Mouse (Mus musculus) megakaryocyte, embryonic 14.5 days (primary cell): ENCODE data around the gene Enox1.

ENCODE experiments used
- FLI1 ChIP-seq: IDR thresholded peaks from 2 replicates; pipeline ENCODE4 v1.6.1; 2012; ENCODE audit warnings: low read length, inconsistent platforms, mixed read lengths
- GATA1 ChIP-seq: IDR thresholded peaks from 3 replicates; pipeline ENCODE4 v1.6.1; 2012; ENCODE audit warnings: mixed read lengths, low read length, inconsistent platforms, borderline replicate concordance

GRCm38 (mm10) chr14:77197414-77197915 is 40.9 kb downstream of the Enox1 start:
- TF ChIP-seq GATA1, result no peak
- TF ChIP-seq FLI1, result no peak
